Mouse (Mus musculus) kidney, adult 2 months (tissue): ENCODE measurements around the gene Hipk2. TPM values are rescaled to one million over a fixed set of nuclear protein-coding genes. Genes with fewer than 3 reads are reported as not detected.

Source experiments
- DNase-seq: peaks from one replicate; pipeline ENCODE4 v3.0.0; 2021
- H3K27ac ChIP-seq: fragments of 200-500 bp; 2 replicates; pipeline ENCODE4 v1.5.1; 2012; ENCODE audit warnings: low read depth, low read length, control low read depth, inconsistent platforms; ENCODE audit not compliant: insufficient read depth
- H3K27me3 ChIP-seq: fragments of 200-500 bp; replicated peaks from 2 replicates; pipeline ENCODE4 v1.6.1; 2012; ENCODE audit warnings: mild to moderate bottlenecking, moderate library complexity, low read length, inconsistent platforms; ENCODE audit not compliant: control insufficient read depth, insufficient read depth
- H3K36me3 ChIP-seq: fragments of 200-500 bp; 2 replicates; pipeline ENCODE4 v1.6.1; 2012; ENCODE audit warnings: mild to moderate bottlenecking, moderate library complexity, low read length, inconsistent platforms; ENCODE audit not compliant: control insufficient read depth, insufficient read depth
- H3K4me1 ChIP-seq: fragments of 200-500 bp; 2 replicates; pipeline ENCODE4 v1.6.1; 2011; ENCODE audit warnings: low read length; ENCODE audit not compliant: control insufficient read depth, insufficient read depth
- H3K4me3 ChIP-seq: fragments of 200-500 bp; 2 replicates; pipeline ENCODE4 v1.5.1; 2011; ENCODE audit warnings: mild to moderate bottlenecking, low read depth, low read length, control low read depth; ENCODE audit not compliant: insufficient read depth
- CTCF ChIP-seq: fragments of 200-500 bp; conservative IDR thresholded peaks from 2 replicates; pipeline ENCODE4 v1.5.1; 2011; ENCODE audit warnings: low read depth, mild to moderate bottlenecking, control low read depth, low read length, moderate library complexity, mixed read lengths; ENCODE audit not compliant: insufficient read depth, insufficient read length
- POLR2A ChIP-seq: fragments of 200-500 bp; IDR thresholded peaks from one replicate; pipeline ENCODE4 v1.6.1; 2011; ENCODE audit warnings: low read depth, low read length, control low read depth
- WGBS: fragments of 180-500 bp; shearing (Covaris S2); methylation state at CpG from one replicate; pipeline ENCODE4 v1.1.7; 2018; 5-methylcytosine and 5-hydroxymethylcytosine counted together
- polyA plus RNA-seq: library from polyadenylated mRNA; depleted of rRNA; stranded (reverse); fragments of >200 nt; gene quantifications from 2 replicates; pipeline ENCODE4 v1.2.3, GENCODE M21; 2012; rRNA removed

The Hipk2 gene
- polyA plus RNA-seq = 46.4 and 50.8 TPM in 2 replicates

- WGBS = 2% methylated on average over 85 of the region's 108 CpGs
- TF ChIP-seq CTCF (0 out of 2 replicates have a peak, but pooled peaks have one; percentile 20), POLR2A (no peak)
- peak within 1 kb of the TSS; percentile 96 for H3K27ac ChIP-seq
Measured at GRCm38 (mm10) chr6:38876071-38876911, at the start of gene Hipk2. Hipk2 (minus strand) TSS chr6:38876165.

GRCm38 (mm10) chr6:38925719-38926118 lies 49.8 kb upstream of the Hipk2 start:
- Histone ChIP-seq H3K4me1 (peaks cover 21% of the 10 kb centered on the region), H3K27ac (no peak overlapping the region), H3K27me3 (no peaks in the 10 kb centered on the region), H3K4me3 (no peak overlapping the region), H3K36me3 (no peaks in the 10 kb centered on the region)
- 71% methylated on average over 7 of the region's 7 CpGs for WGBS
- TF ChIP-seq POLR2A = no peak
- TF ChIP-seq CTCF = peak; percentile 35; the same call in 1 of the 2 replicates
- no peak for DNase-seq

More at GRCm38 (mm10) chr6:38876071-38876911, at the start of gene Hipk2:
- Histone ChIP-seq H3K4me1 (peaks cover 19% of the 10 kb centered on the region), H3K27me3 (no peaks in the 10 kb centered on the region), H3K4me3 (peak within 1 kb of the TSS; percentile 58), H3K36me3 (no peaks in the 10 kb centered on the region)
- DNase-seq = peak; percentile 89

GRCm38 (mm10) chr6:38923870-38924817 lies 48.2 kb upstream of the Hipk2 start:
- WGBS = 91% methylated on average over 18 of the region's 18 CpGs
- H3K36me3 ChIP-seq = no peaks in the 10 kb centered on the region

GRCm38 (mm10) chr6:38923450-38923849 lies 47.5 kb upstream of the Hipk2 start:
- WGBS = 93% methylated on average over 4 of the region's 4 CpGs
- no peaks in the 10 kb centered on the region for H3K27me3 ChIP-seq
- H3K27ac ChIP-seq = no peak overlapping the region
- H3K36me3 ChIP-seq = no peaks in the 10 kb centered on the region
- TF ChIP-seq POLR2A (no peak), CTCF (no peak)
- DNase-seq = no peak
- H3K4me1 ChIP-seq = peaks cover 36% of the 10 kb centered on the region
- no peak overlapping the region for H3K4me3 ChIP-seq

More at GRCm38 (mm10) chr6:38923870-38924817, 48.2 kb upstream of the Hipk2 start:
- DNase-seq = no peak
- Histone ChIP-seq H3K4me3 (no peak overlapping the region), H3K4me1 (peaks cover 35% of the 10 kb centered on the region), H3K27ac (no peak overlapping the region), H3K27me3 (no peaks in the 10 kb centered on the region)
- no peak for TF ChIP-seq POLR2A
- TF ChIP-seq CTCF = no peak

GRCm38 (mm10) chr6:38922517-38922916 lies 46.6 kb upstream of the Hipk2 start:
- Histone ChIP-seq H3K27ac (no peak overlapping the region), H3K4me1 (peaks cover 37% of the 10 kb centered on the region), H3K27me3 (no peaks in the 10 kb centered on the region), H3K4me3 (no peak overlapping the region), H3K36me3 (no peaks in the 10 kb centered on the region)
- WGBS = 53% methylated on average over 2 of the region's 2 CpGs
- TF ChIP-seq POLR2A (no peak), CTCF (no peak)
- DNase-seq = no peak

- Histone ChIP-seq H3K4me1 (peaks cover 42% of the 10 kb centered on the region), H3K27ac (no peak overlapping the region; the same call in 1 of the 2 replicates), H3K36me3 (no peaks in the 10 kb centered on the region), H3K4me3 (no peak overlapping the region), H3K27me3 (no peaks in the 10 kb centered on the region)
- 94% methylated on average over 8 of the region's 8 CpGs for WGBS
- TF ChIP-seq POLR2A = no peak
- TF ChIP-seq CTCF = no peak
- DNase-seq = no peak
Measured at GRCm38 (mm10) chr6:38921810-38922116, 45.8 kb upstream of the Hipk2 start.

- no peak overlapping the region for H3K4me3 ChIP-seq
- peaks cover 42% of the 10 kb centered on the region for H3K4me1 ChIP-seq
- H3K27me3 ChIP-seq = no peaks in the 10 kb centered on the region
- WGBS = 53% methylated on average over 17 of the region's 17 CpGs
- peak overlapping the region; percentile 24; the same call in 1 of the 2 replicates for H3K27ac ChIP-seq
- TF ChIP-seq POLR2A = no peak
- no peak for TF ChIP-seq CTCF
- DNase-seq = peak; percentile 41
- H3K36me3 ChIP-seq = no peaks in the 10 kb centered on the region
Measured at GRCm38 (mm10) chr6:38921095-38921809, 45.3 kb upstream of the Hipk2 start.
